Mouse (Mus musculus) lung, postnatal 0 days (tissue): ENCODE data around the gene Mapkapk5.

Source experiments
- CTCF ChIP-seq: IDR thresholded peaks from 2 replicates; pipeline ENCODE4 v1.5.1; 2016; ENCODE audit warnings: antibody characterized with exemption, mild to moderate bottlenecking
- EP300 ChIP-seq: IDR thresholded peaks from 2 replicates; pipeline ENCODE4 v1.6.1; 2016; ENCODE audit warnings: antibody characterized with exemption, mild to moderate bottlenecking, control low read depth

DNA sequence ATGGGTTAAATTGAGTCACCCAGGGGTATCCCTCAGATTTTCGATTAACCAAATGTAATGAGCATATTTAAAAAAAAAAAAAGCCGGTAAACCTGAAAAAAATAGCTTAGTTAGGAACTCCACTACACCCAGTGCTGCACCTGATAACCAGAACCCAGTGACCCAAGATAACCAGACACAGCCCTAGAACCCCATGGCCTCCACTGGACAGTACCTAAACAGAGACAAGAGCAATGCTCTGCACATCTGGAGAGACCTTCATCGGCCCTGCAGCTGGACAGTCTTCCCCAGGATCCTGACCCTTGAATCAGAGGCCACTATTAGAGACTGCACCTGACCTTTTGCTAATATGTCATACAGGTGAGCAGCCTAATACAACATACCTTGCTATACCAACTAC, 1.4 kb upstream of the Mapkapk5 start:
- TF ChIP-seq CTCF = no peak
- no peak for TF ChIP-seq EP300
